In genomic region chr2:68325306-68325705, GRCm38 (mm10) we compare ENCODE assay signal across 22 mouse cellular contexts.
A peak's percentile ranks its signal among the peaks of the same experiment; 100 is the strongest.
DNase-seq lines count a peak whose midpoint lies in the region; ATAC-seq and TF ChIP-seq lines count a peak whose summit lies in the region.
"Had no signal": no experiment of that assay in that cellular context is flagged by ENCODE, and none has a peak within 500 bp of the region (broad histone marks: within the 10 kb centered on the region; RNA-seq: fewer than 3 reads in every experiment).

No protein-coding gene starts in this region.

- no peaks in the 10 kb centered on the region for H3K27me3 ChIP-seq in cerebellum, adult 2 months (ENCODE audit: control insufficient read depth, insufficient read depth, low read length)
- H3K27me3 ChIP-seq: CH12.LX; embryonic facial prominence, embryonic 12.5 days; hindbrain, embryonic 12.5 days; intestine, embryonic 15.5 days; kidney, embryonic 15.5 days; liver, embryonic 13.5 days had no signal

- no peak overlapping the region for H3K4me3 ChIP-seq in cerebellum, adult 2 months (replicated peaks; ENCODE audit: insufficient read depth, low read depth, low read length)
- H3K4me3 ChIP-seq: embryonic facial prominence, embryonic 12.5 days; gastrocnemius, adult 2 months; hindbrain, embryonic 12.5 days; intestine, embryonic 15.5 days; kidney, embryonic 15.5 days; liver, embryonic 13.5 days had no signal

- peak; percentile 48 for ATAC-seq in frontal cortex, adult (ENCODE audit: low TSS enrichment)
- peak; percentile 72 for ATAC-seq in CD4-positive, CD25-positive, alpha-beta regulatory T cell, adult 4 months
- ATAC-seq: forebrain, postnatal 0 days; intestine, embryonic 15.5 days had no signal

- DNase-seq in frontal cortex, postnatal 14 days (ENCODE audit: low spot score in 2 of 2): no peak
- peak; percentile 49 to 70 for DNase-seq in cerebellum, adult 2 months
- peak; percentile 44 to 54 for DNase-seq in layer of hippocampus, adult 8-10 months (ENCODE audit: low spot score in 2 of 2)
- no peak for DNase-seq in thymus, postnatal 10 days (ENCODE audit: low spot score in 2 of 2)
- no peak for DNase-seq in liver
- DNase-seq: adrenal gland, postnatal 25 days; forebrain, postnatal 0 days; gastrocnemius, adult 2 months; heart, postnatal 10 days; kidney, postnatal 4 days; liver, embryonic 13.5 days; lung, embryonic 14.5 days; retina, postnatal 1 day; thymus, postnatal 36 days had no signal

- 40% methylated on average over 5 of the region's 5 CpGs for WGBS in cerebellum, adult 2 months

- TF ChIP-seq POLR2A in cerebellum, adult 2 months (IDR thresholded peaks at IDR 0.05; ENCODE audit: borderline replicate concordance, insufficient read depth, low read length): no peak

- H3K27ac ChIP-seq in cerebellum, adult 2 months (ENCODE audit: insufficient read depth, low read length): peak overlapping the region; percentile 17; the same call in 1 of the 2 replicates
- H3K27ac ChIP-seq: embryonic facial prominence, embryonic 12.5 days; gastrocnemius, adult 2 months; hindbrain, embryonic 12.5 days; intestine, embryonic 15.5 days; kidney, embryonic 15.5 days; liver, embryonic 13.5 days; macrophage had no signal

- TF ChIP-seq CTCF in cerebellum, adult 2 months (IDR thresholded peaks at IDR 0.05; ENCODE audit: borderline replicate concordance, insufficient read depth, low read depth, low read length): no peak

- H3K4me1 ChIP-seq in cerebellum, adult 2 months (ENCODE audit: control insufficient read depth, insufficient read depth, low read length): peaks cover 13% of the 10 kb centered on the region
- H3K4me1 ChIP-seq: embryonic facial prominence, embryonic 12.5 days; intestine, embryonic 15.5 days; liver, embryonic 13.5 days had no signal

Comparison
In these comparisons a context has a peak if more than half of its experiments do, and no peak if none do; other contexts are left out.
1. DNase-seq: peak in cerebellum, adult 2 months (2 of 2) and layer of hippocampus, adult 8-10 months (2 of 2); none in frontal cortex, postnatal 14 days (0 of 2), thymus, postnatal 10 days (0 of 2) and liver (single experiment).